Mouse (Mus musculus) limb, embryonic 14.5 days (tissue): ENCODE data around the gene Upf2. TPM values are rescaled to one million over a fixed set of nuclear protein-coding genes. Genes with fewer than 3 reads are reported as not detected.
"Not testable (repeated sequence)": the region's sequence is repeated elsewhere in the genome, so short reads cannot be mapped to it uniquely, and the experiment has no call there.

ENCODE experiments used
- ATAC-seq: fragments of 200-750 bp; cut with Nextera tagmentation; 2 replicates; pipeline ENCODE4 v1.8.0; 2017; ENCODE audit warnings: low read depth, moderate number of reproducible peaks, moderate TSS enrichment; ENCODE audit not compliant: low FRiP score
- DNase-seq: peaks from one replicate; pipeline ENCODE4 v3.0.0-alpha.2; 2015; ENCODE audit warnings: low spot score
- H3K27ac ChIP-seq: fragments of 300-500 bp; sonication (generic); replicated peaks from 2 replicates; pipeline ENCODE4 v1.5.1; 2014; ENCODE audit warnings: low read depth, mild to moderate bottlenecking, low read length, moderate library complexity, mixed read lengths
- H3K27me3 ChIP-seq: fragments of 300-500 bp; sonication (generic); 2 replicates; pipeline ENCODE4 v1.6.1; 2014; ENCODE audit warnings: low read length, mixed read lengths; ENCODE audit not compliant: control insufficient read depth, insufficient read depth
- H3K36me3 ChIP-seq: fragments of 300-500 bp; sonication (generic); 2 replicates; pipeline ENCODE4 v1.6.1; 2014; ENCODE audit warnings: mild to moderate bottlenecking, low read length, moderate library complexity, mixed read lengths; ENCODE audit not compliant: control insufficient read depth, insufficient read depth
- H3K4me1 ChIP-seq: fragments of 300-500 bp; sonication (generic); 2 replicates; pipeline ENCODE4 v1.6.1; 2014; ENCODE audit warnings: antibody characterized with exemption, low read length, mixed read lengths; ENCODE audit not compliant: control insufficient read depth, insufficient read depth
- H3K4me2 ChIP-seq: fragments of 300-500 bp; sonication (generic); replicated peaks from 2 replicates; pipeline ENCODE4 v1.6.1; 2014; ENCODE audit warnings: low read depth, mild to moderate bottlenecking, low read length, moderate library complexity; ENCODE audit not compliant: severe bottlenecking
- H3K4me3 ChIP-seq: fragments of 300-500 bp; sonication (generic); replicated peaks from 2 replicates; pipeline ENCODE4 v1.5.1; 2014; ENCODE audit warnings: low read length
- H3K9ac ChIP-seq: fragments of 300-500 bp; sonication (generic); 2 replicates; pipeline ENCODE4 v1.6.1; 2014; ENCODE audit warnings: mild to moderate bottlenecking, low read depth, low read length, moderate library complexity; ENCODE audit not compliant: severe bottlenecking
- H3K9me3 ChIP-seq: fragments of 300-500 bp; sonication (generic); 2 replicates; pipeline ENCODE4 v1.6.1; 2016; ENCODE audit warnings: low read length; ENCODE audit not compliant: control insufficient read depth
- POLR2A ChIP-seq: fragments of 200-500 bp; IDR thresholded peaks from 2 replicates; pipeline ENCODE4 v1.8.0; 2012; ENCODE audit warnings: inconsistent platforms, mild to moderate bottlenecking, moderate library complexity, borderline replicate concordance; ENCODE audit not compliant: insufficient read depth, insufficient read length; ENCODE audit errors: extremely low read depth
- WGBS: fragments of 180-500 bp; shearing (Covaris S2); extraction: QIAGEN DNeasy Blood & Tissue Kit; methylation state at CpG from one replicate; pipeline ENCODE4 v1.1.7; 2014; 5-methylcytosine and 5-hydroxymethylcytosine counted together
- polyA plus RNA-seq, 2 experiments: library from polyadenylated mRNA; depleted of rRNA in 1 of 2; stranded (reverse) in 1 of 2; unstranded in 1 of 2; fragments of >200 nt; fragmentation: Nextera tagmentation in 1 of 2; extraction: Ambion mirVana in 1 of 2; gene quantifications; 2 replicates each; pipeline versions ENCODE4 v1.2.1 to v1.2.3; 2012 to 2014

Upf2 gene
- polyA plus RNA-seq, 2 experiments: 12.1 to 17.0 TPM

DNA sequence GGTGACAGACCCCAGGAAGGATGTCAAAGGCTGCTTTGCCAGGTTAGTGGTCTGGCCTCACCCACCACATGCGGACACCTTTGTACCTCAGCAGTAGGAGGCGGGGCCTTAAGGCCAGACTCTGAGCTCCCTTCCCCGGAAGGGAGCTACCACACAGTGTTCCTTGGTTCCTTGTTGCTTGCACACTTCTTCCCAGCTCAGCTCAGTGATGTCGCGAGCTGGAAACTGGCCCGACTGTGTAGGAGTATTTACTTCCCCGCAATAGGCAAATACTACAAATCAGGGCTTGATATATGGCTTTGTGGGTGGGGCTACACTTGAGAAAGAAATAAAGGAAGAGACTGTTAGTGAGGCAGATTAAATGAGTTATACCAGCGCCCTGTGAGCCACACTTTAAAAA lies 129.8 kb downstream of the Upf2 start:
- Histone ChIP-seq H3K4me1 (peaks cover 4% of the 10 kb centered on the region; the same call in 1 of the 2 replicates), H3K9ac (no peak overlapping the region), H3K9me3 (no peaks in the 10 kb centered on the region), H3K27me3 (no peaks in the 10 kb centered on the region), H3K4me3 (no peak overlapping the region), H3K4me2 (no peak overlapping the region), H3K27ac (no peak overlapping the region), H3K36me3 (no peaks in the 10 kb centered on the region)
- 64% methylated on average over 8 of the region's 8 CpGs for WGBS
- ATAC-seq (no peak), DNase-seq (no peak)
- no peak for TF ChIP-seq POLR2A

DNA sequence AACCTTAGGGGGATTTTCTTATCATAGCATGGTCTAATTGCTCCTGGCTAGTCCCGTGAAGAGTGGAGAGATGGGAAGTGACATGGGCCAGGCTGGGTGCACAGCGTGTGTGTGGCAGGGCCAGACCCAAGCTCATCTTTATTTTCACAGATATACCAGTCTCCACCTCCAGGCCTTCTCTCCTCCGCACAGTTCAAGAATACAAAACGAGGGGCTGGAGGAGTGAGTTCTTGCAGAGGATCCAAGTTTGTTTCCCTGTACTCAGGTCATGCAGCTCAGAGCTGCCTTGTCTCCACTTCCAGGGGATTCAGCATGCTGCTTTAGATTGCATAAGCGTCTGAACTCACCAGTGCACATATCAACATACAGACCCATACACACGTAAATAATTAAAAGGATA lies 131.3 kb downstream of the Upf2 start:
- 84% methylated on average over 6 of the region's 6 CpGs for WGBS
- Histone ChIP-seq H3K27me3 (no peaks in the 10 kb centered on the region), H3K36me3 (no peaks in the 10 kb centered on the region), H3K4me2 (no peak overlapping the region), H3K4me3 (no peak overlapping the region), H3K4me1 (peaks cover 14% of the 10 kb centered on the region), H3K27ac (no peak overlapping the region), H3K9ac (no peak overlapping the region), H3K9me3 (no peaks in the 10 kb centered on the region)
- DNase-seq: no peak
- no peak for ATAC-seq
- TF ChIP-seq POLR2A: no peak

GRCm38 (mm10) chr2:6083696-6084095 lies 132.4 kb downstream of the Upf2 start:
- Histone ChIP-seq H3K4me1 (peaks cover 14% of the 10 kb centered on the region), H3K36me3 (no peaks in the 10 kb centered on the region), H3K4me3 (no peak overlapping the region), H3K9ac (no peak overlapping the region), H3K9me3 (no peaks in the 10 kb centered on the region), H3K4me2 (no peak overlapping the region), H3K27me3 (no peaks in the 10 kb centered on the region), H3K27ac (no peak overlapping the region)
- DNase-seq: no peak
- TF ChIP-seq POLR2A: no peak
- ATAC-seq: no peak
- WGBS: 100% methylated on average over 1 of the region's 1 CpGs

- Histone ChIP-seq H3K9me3 (no peaks in the 10 kb centered on the region), H3K36me3 (no peaks in the 10 kb centered on the region), H3K4me2 (no peak overlapping the region), H3K4me1 (peaks cover 14% of the 10 kb centered on the region), H3K4me3 (no peak overlapping the region), H3K27me3 (no peaks in the 10 kb centered on the region), H3K9ac (no peak overlapping the region), H3K27ac (0 out of 2 replicates have a peak overlapping the region, but pooled peaks have one; percentile 9)
- WGBS: 67% methylated on average over 19 of the region's 19 CpGs
- no peak for DNase-seq
- TF ChIP-seq POLR2A: no peak
- ATAC-seq: no peak
Observed at GRCm38 (mm10) chr2:6085622-6086530, 134.6 kb downstream of the Upf2 start.

DNA sequence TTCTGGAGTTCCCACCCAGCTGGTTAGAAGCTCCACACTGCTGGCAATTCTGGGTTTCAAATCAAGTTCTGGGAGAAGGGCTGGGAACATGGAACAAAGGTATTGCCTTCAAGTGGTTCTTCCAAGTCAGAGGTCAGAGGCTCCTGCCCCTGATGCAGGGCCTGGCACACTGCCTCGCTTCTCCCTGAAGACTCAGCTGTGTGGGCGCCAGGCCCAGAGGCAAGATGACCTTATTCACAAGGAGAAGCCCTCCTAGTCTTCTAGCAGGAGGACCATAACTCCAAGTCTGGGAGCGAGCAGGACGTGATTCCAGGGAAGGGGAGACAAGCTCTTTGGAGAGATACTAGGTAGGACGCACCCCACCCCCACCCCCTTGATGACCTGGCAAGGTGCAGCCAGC lies 135.9 kb downstream of the Upf2 start:
- H3K9ac ChIP-seq: no peak overlapping the region
- ATAC-seq (no peak), DNase-seq (no peak)
- H3K27ac ChIP-seq: no peak overlapping the region
- WGBS: 85% methylated on average over 5 of the region's 5 CpGs
- no peaks in the 10 kb centered on the region for H3K27me3 ChIP-seq
- no peak overlapping the region for H3K4me3 ChIP-seq
- H3K36me3 ChIP-seq: no peaks in the 10 kb centered on the region
- peaks cover 14% of the 10 kb centered on the region for H3K4me1 ChIP-seq
- H3K4me2 ChIP-seq: no peak overlapping the region
- TF ChIP-seq POLR2A: no peak
- no peaks in the 10 kb centered on the region for H3K9me3 ChIP-seq

DNA sequence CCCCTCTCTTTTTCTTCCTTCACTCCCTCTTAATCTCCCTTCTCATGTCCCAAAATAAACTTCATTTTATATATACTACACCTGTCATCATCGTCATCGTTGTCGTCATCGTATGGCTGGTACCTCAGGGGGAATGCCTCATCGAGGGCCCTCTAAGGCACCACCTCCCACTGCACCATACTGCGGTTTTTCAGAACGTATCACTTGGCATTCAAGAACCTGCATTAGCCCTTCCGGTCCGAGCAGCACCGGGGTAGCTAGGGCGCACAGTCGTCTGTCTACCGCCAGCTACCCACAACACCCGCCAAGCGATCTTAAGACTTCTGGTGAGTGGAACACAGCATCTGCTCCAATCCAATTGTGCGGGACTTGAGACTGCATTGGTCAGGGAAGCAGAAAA lies 138.7 kb downstream of the Upf2 start:
- H3K4me3 ChIP-seq, H3K9me3 ChIP-seq, H3K4me2 ChIP-seq, DNase-seq, H3K36me3 ChIP-seq, H3K9ac ChIP-seq, H3K27ac ChIP-seq, H3K27me3 ChIP-seq, ATAC-seq: not testable (repeated sequence)
- WGBS: 82% methylated on average over 16 of the region's 16 CpGs
- H3K4me1 ChIP-seq: peaks cover 14% of the 10 kb centered on the region
